Mouse (Mus musculus) thymus, adult 2 months (tissue): ENCODE results near the gene Catsper2. TPM values are rescaled to one million over a fixed set of nuclear protein-coding genes. Genes with fewer than 3 reads are reported as not detected.

Experiments
- DNase-seq: peaks from one replicate; pipeline ENCODE4 v3.0.0; 2021
- H3K27ac ChIP-seq: fragments of 200-500 bp; 2 replicates; pipeline ENCODE4 v1.5.1; 2012; ENCODE audit warnings: low read length, control low read depth; ENCODE audit not compliant: control insufficient read depth, insufficient read depth
- H3K27me3 ChIP-seq: fragments of 200-500 bp; 2 replicates; pipeline ENCODE4 v1.6.1; 2012; ENCODE audit warnings: mild to moderate bottlenecking, low read length, moderate library complexity, mixed read lengths; ENCODE audit not compliant: control insufficient read depth, insufficient read depth
- H3K36me3 ChIP-seq: fragments of 200-500 bp; 2 replicates; pipeline ENCODE4 v1.6.1; 2012; ENCODE audit warnings: mild to moderate bottlenecking, low read length, moderate library complexity; ENCODE audit not compliant: control insufficient read depth, insufficient read depth
- H3K4me1 ChIP-seq: fragments of 200-500 bp; replicated peaks from 2 replicates; pipeline ENCODE4 v1.6.1; 2012; ENCODE audit warnings: low read length; ENCODE audit not compliant: control insufficient read depth, insufficient read depth
- H3K4me3 ChIP-seq: fragments of 200-500 bp; 2 replicates; pipeline ENCODE4 v1.5.1; 2012; ENCODE audit warnings: mild to moderate bottlenecking, low read length, control low read depth, moderate library complexity; ENCODE audit not compliant: control insufficient read depth, insufficient read depth
- CTCF ChIP-seq: fragments of 200-500 bp; IDR thresholded peaks from 2 replicates; pipeline ENCODE4 v1.5.1; 2012; ENCODE audit warnings: mild to moderate bottlenecking, control low read depth, low read length, moderate library complexity, borderline replicate concordance; ENCODE audit not compliant: control insufficient read depth, poor library complexity, insufficient read depth; ENCODE audit errors: extremely low read depth
- POLR2A ChIP-seq: fragments of 200-500 bp; IDR thresholded peaks from 2 replicates; pipeline ENCODE4 v1.6.1; 2012; ENCODE audit warnings: mild to moderate bottlenecking, low read length, control low read depth, moderate library complexity; ENCODE audit not compliant: control insufficient read depth, poor library complexity, insufficient read depth; ENCODE audit errors: extremely low read depth
- WGBS: fragments of 180-500 bp; shearing (Covaris S2); methylation state at CpG from one replicate; pipeline ENCODE4 v1.1.7; 2018; 5-methylcytosine and 5-hydroxymethylcytosine counted together
- polyA plus RNA-seq: library from polyadenylated mRNA; depleted of rRNA; stranded (reverse); fragments of >200 nt; gene quantifications from 2 replicates; pipeline ENCODE4 v1.2.3, GENCODE M21; 2012

Gene Catsper2
- polyA plus RNA-seq, 1 experiment = 2.6 TPM

DNA sequence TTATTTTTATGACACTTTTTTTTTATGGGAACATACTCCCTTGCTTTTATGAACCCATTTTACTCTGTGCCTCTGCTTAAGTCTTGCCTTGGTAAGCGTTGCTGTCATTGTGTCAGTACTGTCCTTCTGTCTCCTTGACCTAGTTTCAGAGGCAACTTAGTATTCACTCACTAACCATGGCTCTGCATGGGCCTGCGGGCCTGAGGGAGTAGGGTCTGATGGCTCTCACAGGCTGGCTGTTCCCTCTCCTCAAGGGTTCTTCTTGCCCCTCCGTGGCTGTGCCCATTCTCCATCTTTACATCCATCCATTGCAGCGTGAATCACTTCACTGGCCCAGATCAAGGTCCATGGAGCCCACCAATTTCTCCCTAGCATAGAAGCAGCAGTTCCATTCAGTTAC lies 32.9 kb upstream of the Catsper2 start:
- H3K4me3 ChIP-seq = no peak overlapping the region
- no peaks in the 10 kb centered on the region for H3K27me3 ChIP-seq
- H3K4me1 ChIP-seq = peaks cover 18% of the 10 kb centered on the region
- DNase-seq = no peak
- WGBS = 95% methylated on average over 4 of the region's 4 CpGs
- no peaks in the 10 kb centered on the region for H3K36me3 ChIP-seq
- H3K27ac ChIP-seq = no peak overlapping the region
- TF ChIP-seq CTCF (no peak), POLR2A (no peak)

DNA sequence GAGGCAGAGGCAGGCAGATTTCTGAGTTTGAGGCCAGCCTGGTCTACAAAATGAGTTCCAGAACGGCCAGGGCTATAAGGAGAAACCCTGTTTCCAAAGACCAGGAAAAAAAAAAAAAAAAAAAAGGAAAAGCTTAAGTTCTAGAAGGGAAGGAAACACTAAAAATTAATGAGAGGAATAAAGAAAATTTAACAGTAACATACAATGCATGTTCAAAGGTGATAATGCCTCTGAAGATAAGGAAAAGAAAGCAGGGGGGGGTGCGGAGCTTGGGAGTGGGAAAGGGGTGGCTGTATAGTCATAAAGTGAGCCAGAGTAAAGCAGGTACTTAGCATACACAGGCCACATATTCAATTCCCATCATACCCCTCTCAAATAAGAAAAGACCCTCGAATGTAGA lies 31.5 kb upstream of the Catsper2 start:
- 90% methylated on average over 3 of the region's 3 CpGs for WGBS
- no peak for DNase-seq
- H3K27ac ChIP-seq = no peak overlapping the region
- H3K4me1 ChIP-seq = peaks cover 13% of the 10 kb centered on the region
- H3K27me3 ChIP-seq = no peaks in the 10 kb centered on the region
- TF ChIP-seq CTCF (no peak), POLR2A (no peak)
- no peaks in the 10 kb centered on the region for H3K36me3 ChIP-seq
- H3K4me3 ChIP-seq = no peak overlapping the region

DNA sequence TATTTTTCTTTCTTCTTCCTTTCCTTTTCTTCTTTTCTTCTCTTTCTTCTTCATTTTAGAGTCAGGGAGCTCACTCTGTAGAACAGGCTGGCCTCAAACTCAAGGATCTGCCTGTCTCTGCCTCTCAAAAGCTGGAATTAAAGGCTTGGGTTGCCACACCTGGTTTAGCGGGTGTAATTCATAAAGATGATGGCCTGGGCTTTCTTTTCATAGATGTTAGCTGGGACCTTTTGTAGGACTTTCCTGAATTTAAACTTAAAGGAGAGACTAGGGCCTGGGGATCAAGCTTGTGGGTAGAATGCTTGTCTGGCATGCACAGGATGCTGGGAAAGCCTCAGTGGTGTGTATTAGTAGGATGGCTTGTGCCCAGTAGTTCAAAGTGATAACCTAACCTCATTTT lies 30.6 kb upstream of the Catsper2 start, which contains the start of gene Ell3:
Ell3 (minus strand) TSS at position 101 of the 400 bp plus-strand sequence.
- no peak within 1 kb of the TSS for H3K4me3 ChIP-seq

DNA sequence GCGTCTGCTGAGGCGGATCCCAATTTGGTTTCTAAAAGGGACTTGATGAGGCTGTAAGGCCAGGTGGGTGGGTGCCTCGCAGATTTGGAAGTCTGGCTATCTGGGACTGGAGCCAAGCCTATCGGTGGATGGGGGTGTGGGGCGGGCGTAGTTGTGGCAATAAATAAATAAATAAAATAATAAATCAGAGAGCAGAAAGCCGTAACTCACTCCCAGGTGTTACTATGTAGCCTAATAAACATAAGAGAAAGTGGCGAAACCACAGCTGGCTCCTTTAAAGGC lies 29.4 kb upstream of the Catsper2 start:
- Histone ChIP-seq H3K4me3 (no peak overlapping the region), H3K27ac (no peak overlapping the region), H3K27me3 (no peaks in the 10 kb centered on the region), H3K36me3 (peaks cover 5% of the 10 kb centered on the region), H3K4me1 (peaks cover 11% of the 10 kb centered on the region)
- DNase-seq = no peak
- WGBS = 13% methylated on average over 8 of the region's 8 CpGs
- TF ChIP-seq CTCF (no peak), POLR2A (no peak)

More for the DNA sequence above, 30.6 kb upstream of the Catsper2 start, which contains the start of gene Ell3:
- WGBS = 94% methylated on average over 1 of the region's 1 CpGs
- Histone ChIP-seq H3K36me3 (no peaks in the 10 kb centered on the region), H3K27ac (no peak within 1 kb of the TSS), H3K4me1 (peaks cover 11% of the 10 kb centered on the region), H3K27me3 (no peaks in the 10 kb centered on the region)
- TF ChIP-seq CTCF = no peak
- no peak for TF ChIP-seq POLR2A
- no peak for DNase-seq

DNA sequence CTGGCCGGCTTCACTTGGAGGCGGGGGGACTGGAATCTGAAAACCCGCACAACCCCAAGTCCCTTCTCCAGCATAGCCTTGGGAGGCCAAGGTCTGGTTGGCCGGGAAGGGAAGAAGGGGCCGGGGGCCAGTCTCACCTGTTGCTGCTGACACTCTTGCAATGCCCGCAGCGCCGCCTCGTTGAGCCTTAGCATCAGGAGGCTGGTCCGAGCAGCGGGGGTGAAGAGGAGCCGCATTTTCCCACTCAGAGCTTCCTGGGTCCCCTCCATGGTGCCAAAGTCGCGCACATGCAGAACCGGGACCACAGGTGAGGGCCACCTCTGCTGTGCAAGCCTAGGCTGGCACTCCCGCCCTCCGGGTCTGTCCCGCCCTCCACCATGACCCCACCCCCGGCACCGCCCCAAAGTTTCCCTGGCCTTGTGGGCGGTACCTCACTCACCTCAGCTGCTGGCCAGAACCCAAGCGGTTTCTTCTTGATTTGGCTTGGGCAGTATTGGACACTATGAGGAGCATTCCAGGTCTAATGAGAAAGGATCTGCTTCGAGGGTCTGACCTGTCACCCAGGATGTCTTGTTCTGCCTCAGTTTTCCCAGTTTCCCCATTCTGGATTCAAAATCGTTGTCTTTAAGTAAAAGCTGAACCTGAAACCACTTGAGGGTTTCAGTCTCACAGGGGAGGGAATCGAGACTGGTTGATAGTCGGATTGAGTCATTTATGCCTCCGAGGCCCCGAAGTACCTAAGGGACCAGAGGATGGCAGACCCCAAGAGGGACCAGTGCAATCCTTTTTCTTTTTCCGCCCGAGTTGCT lies 28.9 kb upstream of the Catsper2 start:
- TF ChIP-seq CTCF = no peak
- TF ChIP-seq POLR2A = no peak
- Histone ChIP-seq H3K36me3 (peaks cover 10% of the 10 kb centered on the region), H3K27ac (no peak overlapping the region), H3K27me3 (no peaks in the 10 kb centered on the region), H3K4me1 (peaks cover 11% of the 10 kb centered on the region), H3K4me3 (peak overlapping the region; percentile 40)
- DNase-seq = peak; percentile 61
- 3% methylated on average over 30 of the region's 30 CpGs for WGBS

DNA sequence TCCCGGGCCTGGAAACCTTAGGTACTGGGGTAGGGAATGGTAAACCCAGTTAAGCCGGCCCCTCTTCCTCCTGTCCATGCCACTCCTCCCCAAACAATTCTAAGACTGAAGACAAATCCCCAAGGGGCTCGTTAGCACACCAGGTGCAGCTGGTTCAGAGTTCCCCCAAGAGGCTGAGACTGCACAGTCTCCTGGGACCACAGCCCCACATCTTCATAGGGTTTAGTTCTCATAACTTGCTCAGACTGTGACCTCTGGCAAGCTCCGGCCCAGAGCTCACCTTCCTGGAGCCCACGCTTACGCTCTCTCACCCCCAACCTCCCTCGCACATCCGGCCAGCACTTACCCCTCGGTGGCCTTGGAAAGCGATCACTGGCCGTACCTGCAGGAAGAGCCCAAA lies 28.2 kb upstream of the Catsper2 start:
- H3K27ac ChIP-seq = no peak overlapping the region
- WGBS = 31% methylated on average over 11 of the region's 11 CpGs
- no peaks in the 10 kb centered on the region for H3K27me3 ChIP-seq
- H3K4me1 ChIP-seq = peaks cover 11% of the 10 kb centered on the region
- no peak for DNase-seq
- TF ChIP-seq CTCF (no peak), POLR2A (no peak)
- H3K36me3 ChIP-seq = peaks cover 17% of the 10 kb centered on the region
- H3K4me3 ChIP-seq = peak overlapping the region; percentile 40; the same call in 1 of the 2 replicates
